Mouse (Mus musculus) erythroid progenitor cell, adult 5-6 weeks (primary cell): ENCODE data around the gene Drg1. TPM values are rescaled to one million over a fixed set of nuclear protein-coding genes. Genes with fewer than 3 reads are reported as not detected.
"Not testable (repeated sequence)": the region's sequence is repeated elsewhere in the genome, so short reads cannot be mapped to it uniquely, and the experiment has no call there.

Experiments
- ATAC-seq: replicated peaks from 2 replicates; pipeline ENCODE4 v1.8.0; 2016; ENCODE audit warnings: moderate number of reproducible peaks, mild to moderate bottlenecking, moderate TSS enrichment, inconsistent platforms; ENCODE audit not compliant: poor library complexity, low FRiP score, severe bottlenecking
- total RNA-seq, 2 experiments: library from RNA; stranded (forward) in 1 of 2; stranded (reverse) in 1 of 2; fragments of 150-400 nt in 1 of 2; fragments of 186-747, 209-891 nt in 1 of 2; gene quantifications; 2 replicates each; pipeline versions ENCODE4 v1.2.3 to v1.2.4; 2015 to 2017; ENCODE audit warnings: low replicate concordance in 2 of 2

Drg1 gene
- total RNA-seq, 2 experiments from 2014 or later, result 91.5 to 148 TPM

GRCm38 (mm10) chr11:3149471-3149870, 116.7 kb downstream of the Drg1 start:
- not testable (repeated sequence) for ATAC-seq

GRCm38 (mm10) chr11:3146806-3147205, 119.4 kb downstream of the Drg1 start:
- not testable (repeated sequence) for ATAC-seq

- ATAC-seq, result not testable (repeated sequence)
Measured at GRCm38 (mm10) chr11:3145359-3146165, 120.7 kb downstream of the Drg1 start.

- not testable (repeated sequence) for ATAC-seq
Measured at GRCm38 (mm10) chr11:3143984-3144383, 122.2 kb downstream of the Drg1 start.

- peak; percentile 15 for ATAC-seq
Measured at GRCm38 (mm10) chr11:3142413-3142812, 123.8 kb downstream of the Drg1 start.

- ATAC-seq, result not testable (repeated sequence)
Measured at GRCm38 (mm10) chr11:3140967-3141535, 125.2 kb downstream of the Drg1 start.

- not testable (repeated sequence) for ATAC-seq
Measured at GRCm38 (mm10) chr11:3138323-3138722, 127.9 kb downstream of the Drg1 start.

Other genes with a start within 250 kb of the Drg1 start
- 0.42 and 0.72 TPM in 2 replicates for gene Sfi1, start 73.0 kb downstream of the Drg1 start, total RNA-seq (2015; ENCODE audit: low replicate concordance)
- gene Sfi1, start 73.0 kb downstream of the Drg1 start, total RNA-seq (2017; ENCODE audit: low replicate concordance), result 1.1 and 18.9 TPM in 2 replicates
- gene Eif4enif1, start 64.0 kb downstream of the Drg1 start, total RNA-seq (2015; ENCODE audit: low replicate concordance), result 111 and 147 TPM in 2 replicates
- 127 and 128 TPM in 2 replicates for gene Eif4enif1, start 64.0 kb downstream of the Drg1 start, total RNA-seq (2017; ENCODE audit: low replicate concordance)
- 14.1 and 17.6 TPM in 2 replicates for gene Patz1, start 22.5 kb upstream of the Drg1 start, total RNA-seq (2015; ENCODE audit: low replicate concordance)
- 18.2 and 31.6 TPM in 2 replicates for gene Patz1, start 22.5 kb upstream of the Drg1 start, total RNA-seq (2017; ENCODE audit: low replicate concordance)
- 2.1 and 4.3 TPM in 2 replicates for gene Pik3ip1, start 64.0 kb upstream of the Drg1 start, total RNA-seq (2015; ENCODE audit: low replicate concordance)
- 2.7 and 20.2 TPM in 2 replicates for gene Pik3ip1, start 64.0 kb upstream of the Drg1 start, total RNA-seq (2017; ENCODE audit: low replicate concordance)
- 5.0 and 12.6 TPM in 2 replicates for gene Limk2, start 142.8 kb upstream of the Drg1 start, total RNA-seq (2015; ENCODE audit: low replicate concordance)
- gene Limk2, start 142.8 kb upstream of the Drg1 start, total RNA-seq (2017; ENCODE audit: low replicate concordance), result 9.1 and 16.8 TPM in 2 replicates
- 0.72 and 3.4 TPM in 2 replicates for gene Rnf185, start 185.9 kb upstream of the Drg1 start, total RNA-seq (2015; ENCODE audit: low replicate concordance)
- 0.23 and 0.77 TPM in 2 replicates for gene Rnf185, start 185.9 kb upstream of the Drg1 start, total RNA-seq (2017; ENCODE audit: low replicate concordance)
- not detected in 2 replicates for gene Pla2g3, start 221.9 kb upstream of the Drg1 start, total RNA-seq (2015; ENCODE audit: low replicate concordance)
- gene Pla2g3, start 221.9 kb upstream of the Drg1 start, total RNA-seq (2017; ENCODE audit: low replicate concordance), result not detected in 2 replicates
- 1.3 TPM in 1 of 2 replicates, not detected in the other for gene Inpp5j, start 238.4 kb upstream of the Drg1 start, total RNA-seq (2015; ENCODE audit: low replicate concordance)
- gene Inpp5j, start 238.4 kb upstream of the Drg1 start, total RNA-seq (2017; ENCODE audit: low replicate concordance), result not detected in 2 replicates
- gene Selenom, start 248.3 kb upstream of the Drg1 start, total RNA-seq (2015; ENCODE audit: low replicate concordance), result 1.8 TPM in 1 of 2 replicates, not detected in the other
- 3.3 TPM in 1 of 2 replicates, not detected in the other for gene Selenom, start 248.3 kb upstream of the Drg1 start, total RNA-seq (2017; ENCODE audit: low replicate concordance)